Mouse (Mus musculus): ENCODE measurements at regions not wholly inside any gene's neighbourhood (a gene's known extent, or its start where the extent isn't known, plus 50 kb on each side); places are given as distances from the start of the nearest gene placed in this dataset.

GRCm38 (mm10) chr3:34234391-34234790 lies 153.3 kb upstream of the Dnajc19 start:
- DNase-seq (ENCODE audit: inconsistent ontology term) = no peak

- DNase-seq (ENCODE audit: inconsistent ontology term) = no peak
Measured at GRCm38 (mm10) chr3:34232329-34233250, 151.5 kb upstream of the Dnajc19 start.

GRCm38 (mm10) chr3:34231593-34232328 lies 150.6 kb upstream of the Dnajc19 start:
- DNase-seq (ENCODE audit: inconsistent ontology term) = peak; percentile 58

GRCm38 (mm10) chr3:34222291-34222690 lies 141.2 kb upstream of the Dnajc19 start:
- no peak for DNase-seq (ENCODE audit: inconsistent ontology term)

GRCm38 (mm10) chr3:34219741-34220310 lies 138.7 kb upstream of the Dnajc19 start:
- DNase-seq (ENCODE audit: inconsistent ontology term) = peak; percentile 39

GRCm38 (mm10) chr3:34219096-34219495 lies 138.0 kb upstream of the Dnajc19 start:
- no peak for DNase-seq (ENCODE audit: inconsistent ontology term)

GRCm38 (mm10) chr3:34217911-34218310 lies 136.8 kb upstream of the Dnajc19 start:
- DNase-seq (ENCODE audit: inconsistent ontology term) = no peak

- no peak for DNase-seq (ENCODE audit: inconsistent ontology term)
Measured at GRCm38 (mm10) chr3:34214233-34214632, 133.1 kb upstream of the Dnajc19 start.

GRCm38 (mm10) chr3:34206454-34206853 lies 125.3 kb upstream of the Dnajc19 start:
- no peak for DNase-seq (ENCODE audit: inconsistent ontology term)

GRCm38 (mm10) chr3:34198228-34198627 lies 117.1 kb upstream of the Dnajc19 start:
- peak; percentile 36 for DNase-seq (ENCODE audit: inconsistent ontology term)

- DNase-seq (ENCODE audit: inconsistent ontology term) = no peak
Measured at GRCm38 (mm10) chr3:34197163-34197455, 116.0 kb upstream of the Dnajc19 start.

- no peak for DNase-seq (ENCODE audit: inconsistent ontology term)
Measured at GRCm38 (mm10) chr3:34196451-34197162, 115.5 kb upstream of the Dnajc19 start.

GRCm38 (mm10) chr3:34195729-34196450 lies 114.8 kb upstream of the Dnajc19 start:
- no peak for DNase-seq (ENCODE audit: inconsistent ontology term)

- no peak for DNase-seq (ENCODE audit: inconsistent ontology term)
Measured at GRCm38 (mm10) chr3:34173416-34174097, 92.4 kb upstream of the Dnajc19 start.

GRCm38 (mm10) chr3:34172899-34173298 lies 91.8 kb upstream of the Dnajc19 start:
- DNase-seq (ENCODE audit: inconsistent ontology term) = peak; percentile 20

- DNase-seq (ENCODE audit: inconsistent ontology term) = peak; percentile 85
Measured at GRCm38 (mm10) chr3:34171893-34172292, 90.8 kb upstream of the Dnajc19 start.

GRCm38 (mm10) chr3:34168087-34168486 lies 87.0 kb upstream of the Dnajc19 start:
- DNase-seq (ENCODE audit: inconsistent ontology term) = no peak

- DNase-seq (ENCODE audit: inconsistent ontology term) = no peak
Measured at GRCm38 (mm10) chr3:34150036-34150435, 68.9 kb upstream of the Dnajc19 start.

- DNase-seq (ENCODE audit: inconsistent ontology term) = no peak
Measured at GRCm38 (mm10) chr3:34143652-34144051, 62.5 kb upstream of the Dnajc19 start.

- no peak for DNase-seq (ENCODE audit: inconsistent ontology term)
Measured at GRCm38 (mm10) chr3:34139227-34139626, 58.1 kb upstream of the Dnajc19 start.

GRCm38 (mm10) chr3:34137984-34138383 lies 56.9 kb upstream of the Dnajc19 start:
- DNase-seq (ENCODE audit: inconsistent ontology term) = no peak
